Mouse (Mus musculus): ENCODE data around the gene Piwil1. TPM values are rescaled to one million over a fixed set of nuclear protein-coding genes. Genes with fewer than 3 reads are reported as not detected.

Piwil1 gene
- total and polyA plus RNA-seq, 3 experiments = not detected

DNA sequence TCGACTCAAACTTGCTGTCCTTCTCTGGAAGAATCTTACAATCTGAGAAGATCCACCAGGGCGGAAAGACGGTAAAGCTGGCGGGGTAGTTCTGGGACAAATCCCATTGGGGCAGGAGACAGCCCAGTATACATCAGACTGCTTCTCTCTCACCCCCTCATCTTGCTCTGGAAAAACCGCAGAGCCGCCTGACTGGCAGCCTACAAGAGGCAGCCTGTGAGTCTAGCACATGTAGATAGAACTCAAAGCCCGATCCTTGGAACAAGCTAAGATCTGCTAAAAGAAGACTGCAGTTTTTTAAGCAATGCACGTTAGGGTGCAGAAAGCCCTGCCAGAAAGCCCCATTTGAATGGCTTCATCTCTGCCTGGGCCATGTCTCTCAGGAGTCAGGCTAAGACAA, 43.9 kb downstream of the Piwil1 start:
- no peaks in the 10 kb centered on the region for H3K36me3 ChIP-seq (replicated peaks in 1 of 2; ENCODE audit: control insufficient read depth in 1 of 2, insufficient read depth in 1 of 2, low read length in 1 of 2)
- no peak overlapping the region for H3K4me2 ChIP-seq (ENCODE audit: insufficient read depth, low read depth, poor library complexity, severe bottlenecking)
- TF ChIP-seq CHD2 (IDR thresholded peaks at IDR 0.05; ENCODE audit: low read length) (no peak), ZMIZ1 (IDR thresholded peaks at IDR 0.05; ENCODE audit: low read depth, low read length) (no peak), BHLHE40 (IDR thresholded peaks at IDR 0.05; ENCODE audit: low read depth, low read length) (no peak), EP300 (IDR thresholded peaks at IDR 0.05; ENCODE audit: low read length) (no peak)
- H3K9me3 ChIP-seq (replicated peaks; ENCODE audit: low read length) = peaks cover 98% of the 10 kb centered on the region
- in situ Hi-C loops (cut with MboI; ENCODE audit: low pct_ligation_motif_present, low pct_unique_long_range_greater_than_20kb, low sequenced_read_pairs) = no loop called here
- dilution Hi-C loops (cut with MboI; ENCODE audit: extremely low pct_ligation_motif_present, extremely low pct_unique_long_range_greater_than_20kb, low sequenced_read_pairs) = no loop called here
- H3K79me2 ChIP-seq (replicated peaks; ENCODE audit: control insufficient read depth, extremely low read depth, insufficient read depth, poor library complexity, severe bottlenecking) = no peaks in the 10 kb centered on the region
- no peak overlapping the region for H3K27ac ChIP-seq (ENCODE audit: insufficient read depth, low read depth)
- H3K4me1 ChIP-seq (ENCODE audit: control insufficient read depth in 1 of 2, insufficient read depth in 2 of 2) = no peaks in the 10 kb centered on the region
- no peak overlapping the region for H3K4me3 ChIP-seq (replicated peaks in 1 of 3; ENCODE audit: low read depth in 2 of 3, low read length in 2 of 3, poor library complexity in 1 of 3)
- H3K9ac ChIP-seq (ENCODE audit: insufficient read depth, low read depth) = no peak overlapping the region
- no peak for DNase-seq (ENCODE audit: extremely low read depth)
- no peaks in the 10 kb centered on the region for H3K27me3 ChIP-seq (replicated peaks)

DNA sequence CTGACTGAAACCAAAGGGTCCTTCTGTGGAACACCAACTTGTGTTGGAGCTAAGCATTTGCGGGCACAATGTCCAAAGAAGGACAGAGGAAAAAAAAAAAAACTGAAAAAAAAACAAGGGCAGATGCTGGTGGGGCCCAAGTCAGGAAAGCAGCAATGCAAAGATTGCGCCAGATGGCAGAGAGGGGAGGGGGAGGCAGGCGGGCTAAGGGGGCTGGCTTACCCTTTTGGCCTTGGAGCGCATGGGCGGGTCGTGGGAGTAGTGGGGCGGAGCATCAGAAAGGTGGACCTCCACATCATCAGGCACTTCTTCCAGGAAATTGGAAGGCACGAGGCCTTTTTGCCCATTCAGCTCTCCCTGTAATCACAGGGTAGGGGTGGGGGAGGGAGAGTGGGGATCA, 58.8 kb downstream of the Piwil1 start:
- H3K36me3 ChIP-seq (replicated peaks in 1 of 2; ENCODE audit: control insufficient read depth in 1 of 2, insufficient read depth in 1 of 2, low read length in 1 of 2) = no peaks in the 10 kb centered on the region
- no peaks in the 10 kb centered on the region for H3K4me1 ChIP-seq (ENCODE audit: control insufficient read depth in 1 of 2, insufficient read depth in 2 of 2)
- in situ Hi-C loops (cut with MboI; ENCODE audit: low pct_ligation_motif_present, low pct_unique_long_range_greater_than_20kb, low sequenced_read_pairs) = no loop called here
- TF ChIP-seq TCF12 (IDR thresholded peaks at IDR 0.05; ENCODE audit: low read depth, low read length) = no peak
- TF ChIP-seq GABPA (IDR thresholded peaks at IDR 0.05; ENCODE audit: insufficient replicate concordance, low read depth, low read length) = no peak
- TF ChIP-seq JUN (IDR thresholded peaks at IDR 0.05; ENCODE audit: insufficient read depth, low read depth, low read length) = no peak
- TF ChIP-seq MXI1 (IDR thresholded peaks at IDR 0.05; ENCODE audit: low read depth, low read length) = no peak
- TF ChIP-seq RAD21 (IDR thresholded peaks at IDR 0.05; ENCODE audit: low read depth, low read length) = no peak
- dilution Hi-C loops (cut with MboI; ENCODE audit: extremely low pct_ligation_motif_present, extremely low pct_unique_long_range_greater_than_20kb, low sequenced_read_pairs) = no loop called here
- no peak overlapping the region for H3K4me2 ChIP-seq (ENCODE audit: insufficient read depth, low read depth, poor library complexity, severe bottlenecking)
- no peak overlapping the region for H3K27ac ChIP-seq (ENCODE audit: insufficient read depth, low read depth)
- no peak for DNase-seq (ENCODE audit: extremely low read depth)
- H3K9ac ChIP-seq (ENCODE audit: insufficient read depth, low read depth) = no peak overlapping the region
- no peaks in the 10 kb centered on the region for H3K27me3 ChIP-seq (replicated peaks)
- no peaks in the 10 kb centered on the region for H3K79me2 ChIP-seq (replicated peaks; ENCODE audit: control insufficient read depth, extremely low read depth, insufficient read depth, poor library complexity, severe bottlenecking)
- peaks cover 87% of the 10 kb centered on the region for H3K9me3 ChIP-seq (replicated peaks; ENCODE audit: low read length)
- no peak overlapping the region for H3K4me3 ChIP-seq (replicated peaks in 1 of 3; ENCODE audit: low read depth in 2 of 3, low read length in 2 of 3, poor library complexity in 1 of 3)

DNA sequence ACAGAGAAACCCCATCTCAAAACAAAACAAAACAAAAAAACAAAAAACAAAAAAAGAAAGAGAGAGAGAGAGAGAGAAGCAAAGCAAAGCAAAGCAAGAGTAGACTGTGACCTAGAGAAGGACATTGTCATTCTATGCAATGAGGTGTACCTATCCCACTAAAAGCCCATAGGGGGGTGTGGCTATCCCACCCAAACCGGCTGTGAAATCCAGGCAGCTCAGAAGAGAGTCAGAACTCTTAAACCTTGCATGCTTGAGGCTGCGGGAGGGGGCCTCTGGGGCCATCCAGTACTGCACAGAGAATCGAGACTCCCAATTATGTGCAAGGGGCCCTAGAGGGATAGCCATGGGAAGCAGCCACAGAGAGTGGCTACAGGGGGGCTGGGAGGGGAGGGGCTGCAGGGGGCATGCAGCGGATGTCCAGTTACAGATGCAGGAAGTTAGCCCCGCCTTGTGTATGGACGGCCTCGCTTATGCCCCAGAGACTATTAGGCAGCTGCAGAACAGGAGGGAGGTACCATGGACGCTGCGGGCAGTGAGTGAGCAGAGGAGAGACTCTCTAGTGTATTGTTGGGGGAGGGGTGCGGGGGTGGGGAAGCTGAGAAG, 66.8 kb downstream of the Piwil1 start:
- H3K4me3 ChIP-seq (replicated peaks in 1 of 3; ENCODE audit: low read depth in 2 of 3, low read length in 2 of 3, poor library complexity in 1 of 3) = no peak overlapping the region
- no peak overlapping the region for H3K27ac ChIP-seq (ENCODE audit: insufficient read depth, low read depth)
- no peaks in the 10 kb centered on the region for H3K79me2 ChIP-seq (replicated peaks; ENCODE audit: control insufficient read depth, extremely low read depth, insufficient read depth, poor library complexity, severe bottlenecking)
- no peaks in the 10 kb centered on the region for H3K4me1 ChIP-seq (ENCODE audit: control insufficient read depth in 1 of 2, insufficient read depth in 2 of 2)
- H3K36me3 ChIP-seq (replicated peaks in 1 of 2; ENCODE audit: control insufficient read depth in 1 of 2, insufficient read depth in 1 of 2, low read length in 1 of 2) = no peaks in the 10 kb centered on the region
- H3K27me3 ChIP-seq (replicated peaks) = no peaks in the 10 kb centered on the region
- TF ChIP-seq ZC3H11A (IDR thresholded peaks at IDR 0.05; ENCODE audit: low read depth, low read length) = no peak
- TF ChIP-seq TCF12 (IDR thresholded peaks at IDR 0.05; ENCODE audit: low read depth, low read length) = no peak
- TF ChIP-seq GABPA (IDR thresholded peaks at IDR 0.05; ENCODE audit: insufficient replicate concordance, low read depth, low read length) = no peak
- TF ChIP-seq MAFK (IDR thresholded peaks at IDR 0.05; ENCODE audit: insufficient replicate concordance, low read length) = no peak
- TF ChIP-seq SMC3 (IDR thresholded peaks at IDR 0.05; ENCODE audit: low read depth, low read length) = no peak
- TF ChIP-seq RCOR1 (conservative IDR thresholded peaks at IDR 0.05; ENCODE audit: low read depth, low read length) = no peak
- TF ChIP-seq ZNF384 (IDR thresholded peaks at IDR 0.05; ENCODE audit: low read depth, low read length) = no peak
- no peak for TF ChIP-seq CTCF (conservative IDR thresholded peaks at IDR 0.05 in 1 of 2, IDR thresholded peaks at IDR 0.05 in 1 of 2; ENCODE audit: low read depth in 2 of 2, low read length in 2 of 2)
- TF ChIP-seq RAD21 (IDR thresholded peaks at IDR 0.05; ENCODE audit: low read depth, low read length) = no peak
- TF ChIP-seq HCFC1 (IDR thresholded peaks at IDR 0.05; ENCODE audit: low read depth, low read length) = no peak
- TF ChIP-seq MXI1 (IDR thresholded peaks at IDR 0.05; ENCODE audit: low read depth, low read length) = no peak
- in situ Hi-C loops (cut with MboI; ENCODE audit: low pct_ligation_motif_present, low pct_unique_long_range_greater_than_20kb, low sequenced_read_pairs) (no loop called here), dilution Hi-C loops (cut with MboI; ENCODE audit: extremely low pct_ligation_motif_present, extremely low pct_unique_long_range_greater_than_20kb, low sequenced_read_pairs) (no loop called here)
- H3K9ac ChIP-seq (ENCODE audit: insufficient read depth, low read depth) = no peak overlapping the region
- H3K9me3 ChIP-seq (replicated peaks; ENCODE audit: low read length) = peaks cover 66% of the 10 kb centered on the region
- DNase-seq (ENCODE audit: extremely low read depth) = no peak
- no peak overlapping the region for H3K4me2 ChIP-seq (ENCODE audit: insufficient read depth, low read depth, poor library complexity, severe bottlenecking)

All from CH12.LX (cell line).